Mouse (Mus musculus) lung, adult 2 months (tissue): ENCODE measurements around the gene Ttc39d.

Source experiments
- CTCF ChIP-seq: fragments of 200-500 bp; IDR thresholded peaks from 2 replicates; pipeline ENCODE4 v1.5.1; 2011; ENCODE audit warnings: mild to moderate bottlenecking, low read length, control low read depth; ENCODE audit not compliant: insufficient read depth
- POLR2A ChIP-seq: fragments of 200-500 bp; IDR thresholded peaks from 2 replicates; pipeline ENCODE4 v1.6.1; 2011; ENCODE audit warnings: low read depth, mild to moderate bottlenecking, control low read depth, low read length, borderline replicate concordance; ENCODE audit errors: extremely low read depth

DNA sequence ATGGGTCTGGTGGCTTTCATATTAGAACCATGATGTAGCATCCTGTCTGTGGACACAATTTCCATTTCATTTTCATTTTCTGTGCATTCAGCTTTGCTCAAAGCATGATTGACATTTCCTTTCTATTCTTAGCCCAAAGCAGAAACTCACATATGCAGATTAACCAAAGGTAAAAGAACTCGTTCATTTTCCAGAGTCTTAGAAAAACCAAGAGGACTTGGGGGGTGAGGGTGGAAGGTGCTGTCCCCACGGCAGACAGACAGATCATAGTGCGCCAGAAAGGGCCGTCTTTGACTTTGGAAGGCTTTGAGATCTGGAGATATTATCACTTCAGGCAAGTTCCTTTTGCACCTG lies 31.9 kb upstream of the Ttc39d start:
- TF ChIP-seq CTCF (no peak), POLR2A (no peak)
